Mouse (Mus musculus) cerebellum, postnatal 4 days (tissue): ENCODE measurements around the gene Anks3.

ENCODE experiments used
- DNase-seq, 2 experiments: peaks; one replicate each; pipeline ENCODE4 v3.0.0; 2022; ENCODE audit warnings: low spot score in 2 of 2, mixed read lengths in 1 of 2

Gene Anks3

GRCm38 (mm10) chr16:4963797-4964709, at the start of gene Anks3:
TSS of gene Anks3 (minus strand) at chr16:4964205.
- peak; percentile 90 to 98 for DNase-seq

- DNase-seq: peak; percentile 90 to 98
Observed at GRCm38 (mm10) chr16:5013054-5013838, 49.2 kb upstream of the Anks3 start, which contains the start of gene Rogdi. TSS of gene Rogdi (minus strand) at chr16:5013553.

GRCm38 (mm10) chr16:5012036-5013005, 48.3 kb upstream of the Anks3 start:
- DNase-seq: no peak

- no peak for DNase-seq
Observed at GRCm38 (mm10) chr16:5011285-5011684, 47.3 kb upstream of the Anks3 start.

GRCm38 (mm10) chr16:5010371-5010935, 46.4 kb upstream of the Anks3 start:
- no peak for DNase-seq

- DNase-seq: no peak
Observed at GRCm38 (mm10) chr16:5008076-5008475, 44.1 kb upstream of the Anks3 start.

GRCm38 (mm10) chr16:5007492-5007891, 43.5 kb upstream of the Anks3 start:
- no peak for DNase-seq

- no peak for DNase-seq
Observed at GRCm38 (mm10) chr16:5007067-5007466, 43.1 kb upstream of the Anks3 start, which contains the start of gene Smim22. TSS of gene Smim22 (plus strand) at chr16:5007288.

GRCm38 (mm10) chr16:5000611-5001010, 36.6 kb upstream of the Anks3 start:
- DNase-seq: no peak

- DNase-seq: no peak
Observed at GRCm38 (mm10) chr16:4998984-4999383, 35.0 kb upstream of the Anks3 start.

- DNase-seq: no peak
Observed at GRCm38 (mm10) chr16:4997553-4997952, 33.5 kb upstream of the Anks3 start, which contains the start of gene Sept12. TSS of gene Sept12 (minus strand) at chr16:4997852.

- DNase-seq: no peak
Observed at GRCm38 (mm10) chr16:4993276-4993675, 29.3 kb upstream of the Anks3 start.

GRCm38 (mm10) chr16:4984717-4985116, 20.7 kb upstream of the Anks3 start:
- no peak for DNase-seq

- DNase-seq: no peak
Observed at GRCm38 (mm10) chr16:4979755-4980380, 15.9 kb upstream of the Anks3 start.

- DNase-seq: no peak
Observed at GRCm38 (mm10) chr16:4978275-4979051, 14.5 kb upstream of the Anks3 start.

GRCm38 (mm10) chr16:4976180-4976579, 12.2 kb upstream of the Anks3 start:
- DNase-seq: no peak

- no peak for DNase-seq
Observed at GRCm38 (mm10) chr16:4974521-4974920, 10.5 kb upstream of the Anks3 start.

- DNase-seq: no peak
Observed at GRCm38 (mm10) chr16:4971626-4972025, 7.6 kb upstream of the Anks3 start.

GRCm38 (mm10) chr16:4969055-4969843, 5.2 kb upstream of the Anks3 start:
- DNase-seq: no peak
